Mouse (Mus musculus) heart, postnatal 0 days (tissue): ENCODE data around the gene Ippk.

Experiments
- CTCF ChIP-seq: IDR thresholded peaks from 2 replicates; pipeline ENCODE4 v1.5.1; 2016; ENCODE audit warnings: antibody characterized with exemption, control low read depth, low read depth
- EP300 ChIP-seq: IDR thresholded peaks from 2 replicates; pipeline ENCODE4 v1.6.1; 2016; ENCODE audit warnings: antibody characterized with exemption, low read depth

GRCm38 (mm10) chr13:49398191-49398590, 22.9 kb upstream of the Ippk start:
- TF ChIP-seq CTCF (no peak), EP300 (no peak)
